ENCODE assay signal across 16 mouse cellular contexts in genomic region chr3:146412008-146412407, GRCm38 (mm10). TPM values are rescaled to one million over a fixed set of nuclear protein-coding genes. Genes with fewer than 3 reads are reported as not detected.
DNase-seq lines count a peak whose midpoint lies in the region; ATAC-seq and TF ChIP-seq lines count a peak whose summit lies in the region.
"Had no signal": no experiment of that assay in that cellular context is flagged by ENCODE, and none has a peak within 500 bp of the region (broad histone marks: within the 10 kb centered on the region; RNA-seq: fewer than 3 reads in every experiment).

No protein-coding gene starts in this region.

- H3K4me2 ChIP-seq in intestine, embryonic 14.5 days (ENCODE audit: low read length): no peak overlapping the region
- H3K4me2 ChIP-seq in intestine, postnatal 0 days (replicated peaks; ENCODE audit: low read depth): no peak overlapping the region
- no peak overlapping the region for H3K4me2 ChIP-seq in forebrain, embryonic 15.5 days (replicated peaks)
- H3K4me2 ChIP-seq: embryonic facial prominence, embryonic 15.5 days; limb, embryonic 15.5 days; neural tube, embryonic 13.5 days had no signal

- peak overlapping the region; percentile 1; the same call in 1 of the 2 replicates for H3K27ac ChIP-seq in intestine, embryonic 14.5 days (ENCODE audit: low read depth)
- H3K27ac ChIP-seq in intestine, postnatal 0 days (ENCODE audit: low read depth, low read length): no peak overlapping the region; the same call in 1 of the 2 replicates
- peak overlapping the region; percentile 27 for H3K27ac ChIP-seq in forebrain, embryonic 15.5 days (replicated peaks)
- H3K27ac ChIP-seq: embryonic facial prominence, embryonic 15.5 days; limb, embryonic 15.5 days; neural tube, embryonic 13.5 days had no signal

- H3K9me3 ChIP-seq in intestine, embryonic 14.5 days (ENCODE audit: control insufficient read depth, low read length): no peaks in the 10 kb centered on the region
- H3K9me3 ChIP-seq in intestine, postnatal 0 days (ENCODE audit: control insufficient read depth): no peaks in the 10 kb centered on the region
- no peaks in the 10 kb centered on the region for H3K9me3 ChIP-seq in forebrain, embryonic 15.5 days
- H3K9me3 ChIP-seq: embryonic facial prominence, embryonic 15.5 days; limb, embryonic 15.5 days; neural tube, embryonic 13.5 days had no signal

- 0 out of 2 replicates have a peak, but pooled peaks cover 5% of the 10 kb centered on the region for H3K4me1 ChIP-seq in intestine, embryonic 14.5 days (replicated peaks; ENCODE audit: control insufficient read depth, insufficient read depth, low read length)
- H3K4me1 ChIP-seq in intestine, postnatal 0 days (replicated peaks; ENCODE audit: control insufficient read depth, insufficient read depth, low read length): peaks cover 9% of the 10 kb centered on the region; the same call in 1 of the 2 replicates
- H3K4me1 ChIP-seq in forebrain, embryonic 15.5 days: peaks cover 39% of the 10 kb centered on the region

- H3K9ac ChIP-seq in intestine, embryonic 14.5 days (ENCODE audit: low read length): no peak overlapping the region
- no peak overlapping the region for H3K9ac ChIP-seq in intestine, postnatal 0 days (ENCODE audit: low read depth, low read length)
- no peak overlapping the region for H3K9ac ChIP-seq in forebrain, embryonic 15.5 days (replicated peaks)
- H3K9ac ChIP-seq: embryonic facial prominence, embryonic 15.5 days; limb, embryonic 15.5 days; neural tube, embryonic 13.5 days had no signal

- 64% methylated on average over 2 of the region's 2 CpGs for WGBS in intestine, embryonic 14.5 days
- WGBS in intestine, postnatal 0 days: 40% methylated on average over 2 of the region's 2 CpGs
- WGBS in forebrain, embryonic 15.5 days: 49% methylated on average over 2 of the region's 2 CpGs

- TF ChIP-seq CTCF in intestine, postnatal 0 days (IDR thresholded peaks at IDR 0.05; ENCODE audit: low read depth): no peak

- H3K4me3 ChIP-seq in intestine, embryonic 14.5 days (ENCODE audit: low read depth, low read length): no peak overlapping the region
- H3K4me3 ChIP-seq in intestine, postnatal 0 days (ENCODE audit: low read depth, low read length): no peak overlapping the region
- H3K4me3 ChIP-seq in forebrain, embryonic 15.5 days: no peak overlapping the region
- H3K4me3 ChIP-seq: embryonic facial prominence, embryonic 15.5 days; limb, embryonic 15.5 days; neural tube, embryonic 13.5 days had no signal

- no peaks in the 10 kb centered on the region for H3K27me3 ChIP-seq in intestine, embryonic 14.5 days (replicated peaks; ENCODE audit: control insufficient read depth, insufficient read depth, low read length)
- no peaks in the 10 kb centered on the region for H3K27me3 ChIP-seq in intestine, postnatal 0 days (replicated peaks; ENCODE audit: control insufficient read depth, insufficient read depth, low read length)
- no peaks in the 10 kb centered on the region for H3K27me3 ChIP-seq in forebrain, embryonic 15.5 days
- H3K27me3 ChIP-seq: embryonic facial prominence, embryonic 15.5 days; limb, embryonic 15.5 days; neural tube, embryonic 13.5 days had no signal

- H3K36me3 ChIP-seq in intestine, embryonic 14.5 days (ENCODE audit: control insufficient read depth, insufficient read depth, low read length): no peaks in the 10 kb centered on the region
- peaks cover 2% of the 10 kb centered on the region; the same call in 1 of the 2 replicates for H3K36me3 ChIP-seq in intestine, postnatal 0 days (ENCODE audit: control insufficient read depth, insufficient read depth)
- no peaks in the 10 kb centered on the region for H3K36me3 ChIP-seq in forebrain, embryonic 15.5 days
- H3K36me3 ChIP-seq: embryonic facial prominence, embryonic 15.5 days; limb, embryonic 15.5 days had no signal

- peak; percentile 56 for ATAC-seq in cerebellum, adult (ENCODE audit: insufficient number of reproducible peaks, low FRiP score, low TSS enrichment)
- no peak for ATAC-seq in intestine, embryonic 14.5 days (replicated peaks; ENCODE audit: low FRiP score, low TSS enrichment, low read depth)
- no peak for ATAC-seq in intestine, postnatal 0 days
- peak; percentile 59 for ATAC-seq in forebrain, embryonic 15.5 days (replicated peaks)

- DNase-seq in cerebellum, adult 11 months: no peak
- DNase-seq in intestine, embryonic 14.5 days (ENCODE audit: low spot score): no peak
- peak; percentile 75 for DNase-seq in brain, adult 2 months (ENCODE audit: low read depth, low spot score)
- no peak for DNase-seq in natural killer cell, adult 2 months (ENCODE audit: low spot score in 2 of 2)
- DNase-seq in kidney, adult 9 months: no peak
- DNase-seq: adrenal gland, postnatal 14 days; heart, postnatal 36 days; lung, postnatal 10 days; midbrain, embryonic 14.5 days; thymus, adult 18-20 months had no signal

RNA-seq across cellular contexts. Expression of gene Ssx2ip, which starts 7.6 kb away (rescaled TPM):
- 36.3 and 38.1 TPM in 2 replicates for polyA plus RNA-seq in intestine, embryonic 14.5 days (2014; fragmentation: Nextera tagmentation; extraction: Ambion mirVana)
- 31.1 TPM in 2 replicates for polyA plus RNA-seq in intestine, postnatal 0 days (2015; fragmentation: Nextera tagmentation; extraction: Ambion mirVana)
- polyA plus RNA-seq in forebrain, embryonic 15.5 days (2015; fragmentation: Nextera tagmentation; extraction: Ambion mirVana): 24.0 and 25.1 TPM in 2 replicates

RNA-seq across cellular contexts. Expression of gene Ctbs, which starts 37.6 kb away (rescaled TPM):
- 12.1 and 12.8 TPM in 2 replicates for polyA plus RNA-seq in intestine, embryonic 14.5 days (2014; fragmentation: Nextera tagmentation; extraction: Ambion mirVana)
- polyA plus RNA-seq in intestine, postnatal 0 days (2015; fragmentation: Nextera tagmentation; extraction: Ambion mirVana): 8.1 and 8.3 TPM in 2 replicates
- polyA plus RNA-seq in forebrain, embryonic 15.5 days (2015; fragmentation: Nextera tagmentation; extraction: Ambion mirVana): 4.0 TPM in 2 replicates

Comparison
In these comparisons a context has a peak if more than half of its experiments do, and no peak if none do; other contexts are left out.
1. ATAC-seq: peak in cerebellum, adult (single experiment) and forebrain, embryonic 15.5 days (single experiment); none in intestine, embryonic 14.5 days (single experiment) and intestine, postnatal 0 days (single experiment).